Mouse (Mus musculus): Measurements from ENCODE around the gene Wipi2. TPM values are rescaled to one million over a fixed set of nuclear protein-coding genes. Genes with fewer than 3 reads are reported as not detected.

Gene Wipi2
- 32.8 to 45.3 TPM (median 37.6 TPM) in 3 replicates for total RNA-seq (2017)

DNA sequence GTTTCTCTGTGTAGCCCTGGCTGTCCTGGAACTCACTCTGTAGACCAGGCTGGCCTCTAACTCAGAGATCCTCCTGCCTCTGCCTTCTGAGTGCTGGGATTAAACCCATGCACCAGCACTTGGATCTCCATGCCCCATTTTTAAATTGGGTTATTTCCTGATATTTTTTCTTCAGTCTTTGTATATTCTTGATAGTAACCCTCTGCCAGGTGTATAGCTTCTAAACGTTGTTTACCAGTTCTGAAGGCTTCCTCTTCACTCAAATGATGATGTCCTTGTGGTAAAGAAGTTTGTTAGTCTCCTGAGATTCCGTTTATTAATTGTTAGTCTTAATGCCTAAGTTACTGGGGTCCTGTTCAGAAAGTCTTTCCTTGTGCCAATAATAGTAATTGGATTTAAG lies at the start of gene Wipi2:
Wipi2 (plus strand) TSS at position 301 of the 400 bp plus-strand sequence.
- ATAC-seq (replicated peaks; ENCODE audit: insufficient number of reproducible peaks, low FRiP score, low TSS enrichment, poor library complexity, severe bottlenecking) = no peak

GRCm38 (mm10) chr5:142578192-142578591 lies 49.3 kb upstream of the Wipi2 start:
- no peak for ATAC-seq (replicated peaks; ENCODE audit: insufficient number of reproducible peaks, low FRiP score, low TSS enrichment, poor library complexity, severe bottlenecking)

DNA sequence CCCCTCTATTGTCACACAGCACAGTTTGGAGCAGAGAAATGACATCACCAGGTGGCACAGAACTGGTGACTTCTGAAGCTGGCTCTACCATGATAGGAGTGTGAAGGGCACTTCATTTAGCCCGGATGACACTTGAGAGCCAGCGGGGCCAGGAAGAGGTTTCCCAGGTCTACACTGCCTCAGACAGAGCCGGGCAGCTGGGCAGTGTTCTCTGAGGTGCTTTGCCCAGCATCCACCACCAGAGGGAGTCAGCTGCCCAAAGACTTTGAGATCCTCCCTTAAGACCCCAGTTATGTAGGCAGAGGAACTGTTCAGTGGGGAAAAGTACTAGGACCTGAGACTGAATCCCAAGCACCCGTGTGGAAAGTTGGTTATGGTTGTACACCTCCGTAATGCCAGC lies 46.0 kb upstream of the Wipi2 start:
- no peak for ATAC-seq (replicated peaks; ENCODE audit: insufficient number of reproducible peaks, low FRiP score, low TSS enrichment, poor library complexity, severe bottlenecking)

GRCm38 (mm10) chr5:142583616-142584126 lies 43.8 kb upstream of the Wipi2 start:
- ATAC-seq (replicated peaks; ENCODE audit: insufficient number of reproducible peaks, low FRiP score, low TSS enrichment, poor library complexity, severe bottlenecking) = no peak

GRCm38 (mm10) chr5:142590953-142591616 lies 36.4 kb upstream of the Wipi2 start:
- no peak for ATAC-seq (replicated peaks; ENCODE audit: insufficient number of reproducible peaks, low FRiP score, low TSS enrichment, poor library complexity, severe bottlenecking)

DNA sequence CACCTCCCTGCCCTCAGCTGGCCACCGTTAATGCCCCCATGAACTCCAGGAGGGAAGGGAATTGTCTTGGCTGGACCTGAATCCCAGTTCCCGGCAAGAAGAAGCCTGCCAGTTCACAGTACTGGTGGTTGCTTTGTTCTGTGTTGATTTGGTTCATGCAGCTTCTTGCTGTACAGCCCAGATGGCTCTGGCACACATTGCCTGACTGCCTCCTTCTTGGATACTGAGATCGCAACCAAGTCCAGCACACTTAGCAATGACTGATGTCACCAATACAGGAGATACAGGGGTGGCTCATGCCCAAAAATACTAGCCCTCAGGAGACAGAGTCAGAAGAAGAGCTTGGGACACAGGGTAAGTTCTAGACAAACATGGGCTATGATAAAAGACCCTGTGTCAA lies 31.8 kb upstream of the Wipi2 start:
- no peak for ATAC-seq (replicated peaks; ENCODE audit: insufficient number of reproducible peaks, low FRiP score, low TSS enrichment, poor library complexity, severe bottlenecking)

DNA sequence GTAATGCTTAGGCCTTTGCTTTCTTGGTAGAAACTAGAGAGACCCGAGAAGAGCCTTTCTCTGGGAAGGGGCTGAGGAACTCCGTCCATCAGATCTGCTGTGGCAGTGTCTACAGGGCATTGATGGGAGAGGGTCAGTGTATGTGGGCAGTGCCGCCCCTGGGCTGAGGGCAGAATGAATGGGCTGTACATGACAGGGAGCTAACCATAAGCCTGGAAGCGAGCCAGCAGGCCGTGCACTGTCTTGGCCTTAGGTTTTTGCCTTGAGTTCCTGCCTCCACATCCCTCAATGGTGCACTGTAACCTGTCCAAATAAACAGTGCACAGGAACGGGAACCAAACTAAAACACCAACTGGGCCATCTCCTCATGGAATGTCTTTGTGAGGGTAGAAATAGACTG lies 30.8 kb upstream of the Wipi2 start:
- no peak for ATAC-seq (replicated peaks; ENCODE audit: insufficient number of reproducible peaks, low FRiP score, low TSS enrichment, poor library complexity, severe bottlenecking)

- no peak for ATAC-seq (replicated peaks; ENCODE audit: insufficient number of reproducible peaks, low FRiP score, low TSS enrichment, poor library complexity, severe bottlenecking)
These were observed 29.7 kb upstream of the Wipi2 start for GRCm38 (mm10) chr5:142597648-142598390.

DNA sequence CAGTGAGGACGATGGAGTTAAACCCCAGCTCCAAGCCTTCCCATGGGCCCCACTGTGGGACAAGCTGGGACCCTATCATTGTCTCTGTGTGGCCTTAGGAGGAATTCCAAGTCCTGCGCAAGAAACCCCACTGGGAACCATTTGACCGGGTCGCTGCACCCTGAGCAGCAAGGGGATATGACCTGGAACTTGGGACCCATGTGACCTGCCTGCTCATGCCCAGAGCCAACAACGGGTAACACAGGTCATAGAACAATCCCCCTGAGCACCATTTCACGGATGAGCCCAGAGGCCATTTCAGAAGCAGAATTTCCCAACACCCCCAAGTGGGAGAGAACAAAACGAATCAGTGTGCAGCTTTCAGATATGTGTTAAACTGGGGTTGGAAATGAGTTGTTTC lies 23.1 kb upstream of the Wipi2 start:
- ATAC-seq (replicated peaks; ENCODE audit: insufficient number of reproducible peaks, low FRiP score, low TSS enrichment, poor library complexity, severe bottlenecking) = no peak

- no peak for ATAC-seq (replicated peaks; ENCODE audit: insufficient number of reproducible peaks, low FRiP score, low TSS enrichment, poor library complexity, severe bottlenecking)
These were observed 22.2 kb upstream of the Wipi2 start for GRCm38 (mm10) chr5:142605288-142605687.

- ATAC-seq (replicated peaks; ENCODE audit: insufficient number of reproducible peaks, low FRiP score, low TSS enrichment, poor library complexity, severe bottlenecking) = no peak
These were observed 19.1 kb upstream of the Wipi2 start, which contains the start of gene Mmd2 for GRCm38 (mm10) chr5:142608259-142608988. Mmd2 (minus strand) TSS chr5:142608800.

DNA sequence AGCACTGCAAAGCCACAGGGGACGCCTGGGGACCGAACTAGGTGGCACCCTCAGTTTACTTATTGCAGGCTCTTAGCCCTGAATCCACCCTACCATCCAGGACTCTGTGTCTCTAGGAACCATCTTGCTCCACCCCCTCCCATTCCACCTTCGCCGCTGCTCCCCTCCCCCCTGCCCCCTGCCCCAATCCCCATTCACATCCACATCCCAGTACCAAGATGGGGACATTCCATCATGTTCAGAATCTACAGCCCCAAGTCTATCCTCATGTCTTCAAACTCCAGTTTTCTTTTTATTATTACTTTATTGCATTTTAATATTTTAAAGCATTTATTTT lies 18.5 kb upstream of the Wipi2 start:
- ATAC-seq (replicated peaks; ENCODE audit: insufficient number of reproducible peaks, low FRiP score, low TSS enrichment, poor library complexity, severe bottlenecking) = no peak

GRCm38 (mm10) chr5:142610362-142610761 lies 17.1 kb upstream of the Wipi2 start:
- no peak for ATAC-seq (replicated peaks; ENCODE audit: insufficient number of reproducible peaks, low FRiP score, low TSS enrichment, poor library complexity, severe bottlenecking)

GRCm38 (mm10) chr5:142614513-142614912 lies 13.0 kb upstream of the Wipi2 start:
- ATAC-seq (replicated peaks; ENCODE audit: insufficient number of reproducible peaks, low FRiP score, low TSS enrichment, poor library complexity, severe bottlenecking) = no peak

DNA sequence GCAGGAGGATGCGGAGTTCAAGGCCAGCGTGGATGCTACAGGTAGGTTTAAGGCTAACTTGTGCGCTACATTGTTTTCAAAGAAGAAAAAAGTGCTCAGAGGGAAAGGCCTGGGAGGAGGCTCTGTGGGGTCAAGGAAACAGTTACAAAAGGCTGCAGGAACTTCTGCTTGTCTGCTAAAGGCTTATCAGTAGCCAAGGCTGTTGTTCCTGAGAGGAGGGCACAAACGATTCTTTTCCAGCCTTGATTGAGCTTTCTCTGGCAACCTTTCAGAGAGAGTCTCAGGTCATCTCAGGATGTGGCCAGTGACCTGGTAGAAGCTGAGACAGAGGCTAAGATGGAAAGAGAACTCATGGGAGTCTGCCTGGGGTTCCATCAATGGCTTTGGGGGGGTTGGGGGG lies 11.9 kb upstream of the Wipi2 start:
- no peak for ATAC-seq (replicated peaks; ENCODE audit: insufficient number of reproducible peaks, low FRiP score, low TSS enrichment, poor library complexity, severe bottlenecking)

GRCm38 (mm10) chr5:142616326-142616725 lies 11.2 kb upstream of the Wipi2 start:
- no peak for ATAC-seq (replicated peaks; ENCODE audit: insufficient number of reproducible peaks, low FRiP score, low TSS enrichment, poor library complexity, severe bottlenecking)

- ATAC-seq (replicated peaks; ENCODE audit: insufficient number of reproducible peaks, low FRiP score, low TSS enrichment, poor library complexity, severe bottlenecking) = no peak
These were observed 7.6 kb upstream of the Wipi2 start for GRCm38 (mm10) chr5:142619866-142620265.

GRCm38 (mm10) chr5:142621421-142621820 lies 6.1 kb upstream of the Wipi2 start:
- ATAC-seq (replicated peaks; ENCODE audit: insufficient number of reproducible peaks, low FRiP score, low TSS enrichment, poor library complexity, severe bottlenecking) = no peak

DNA sequence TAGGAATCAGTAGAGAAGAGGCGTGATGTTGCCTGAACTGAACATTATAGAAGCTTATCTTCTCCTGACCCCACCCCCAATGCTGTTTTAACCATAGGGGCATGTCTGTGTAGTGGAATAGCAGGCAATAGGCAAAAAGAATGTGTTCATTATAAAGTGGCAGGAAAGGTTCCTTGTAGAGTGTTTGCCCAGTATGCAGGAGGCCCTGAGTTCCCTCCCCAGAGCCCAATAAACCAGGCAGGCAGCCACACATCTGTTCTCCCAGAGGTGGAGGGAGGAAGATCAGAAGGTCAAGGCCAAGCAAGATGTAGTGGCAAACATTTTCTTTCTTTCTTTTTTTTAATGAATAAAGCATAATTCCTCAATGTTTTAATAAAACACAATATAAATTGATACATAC lies 5.4 kb upstream of the Wipi2 start:
- ATAC-seq (replicated peaks; ENCODE audit: insufficient number of reproducible peaks, low FRiP score, low TSS enrichment, poor library complexity, severe bottlenecking) = no peak

DNA sequence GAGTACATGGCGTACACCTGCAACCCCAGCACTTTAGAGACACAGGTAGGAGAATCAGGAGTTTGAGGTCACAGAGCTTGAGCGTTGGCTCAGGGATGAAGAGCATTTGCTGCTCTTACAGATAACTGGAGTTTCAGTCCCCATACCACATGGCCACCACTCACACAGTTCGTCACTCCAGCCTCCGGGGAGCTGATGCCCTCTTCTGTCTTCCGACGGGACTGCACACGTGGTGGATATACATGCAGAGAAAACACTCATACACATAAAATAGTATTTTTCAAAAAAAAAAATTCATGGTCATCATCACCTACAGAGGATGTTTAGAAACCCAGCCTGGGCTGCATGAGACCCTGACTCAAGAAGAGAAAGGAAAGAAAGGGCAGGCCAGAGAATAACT lies 4.4 kb upstream of the Wipi2 start:
- ATAC-seq (replicated peaks; ENCODE audit: insufficient number of reproducible peaks, low FRiP score, low TSS enrichment, poor library complexity, severe bottlenecking) = no peak

Data from monocyte, adult 5-6 weeks (primary cell).